ENCODE assay signal across 24 mouse cellular contexts in genomic region chr16:22847686-22848085, GRCm38 (mm10). TPM values are rescaled to one million over a fixed set of nuclear protein-coding genes. Genes with fewer than 3 reads are reported as not detected.
"Had no signal": no experiment of that assay in that cellular context is flagged by ENCODE, and none has a peak within 500 bp of the region (broad histone marks: within the 10 kb centered on the region; RNA-seq: fewer than 3 reads in every experiment).

No protein-coding gene starts in this region.

- H3K36me3 ChIP-seq: neural tube, embryonic 13.5 days; neural tube, embryonic 15.5 days; stomach, embryonic 15.5 days had no signal

- H3K27me3 ChIP-seq: neural tube, embryonic 13.5 days; neural tube, embryonic 15.5 days; stomach, embryonic 15.5 days had no signal

- H3K4me2 ChIP-seq: neural tube, embryonic 13.5 days; neural tube, embryonic 15.5 days; stomach, embryonic 15.5 days had no signal

- H3K27ac ChIP-seq: neural tube, embryonic 13.5 days; neural tube, embryonic 15.5 days; stomach, embryonic 15.5 days; stomach, postnatal 0 days had no signal

- H3K9me3 ChIP-seq: neural tube, embryonic 13.5 days; neural tube, embryonic 15.5 days; stomach, embryonic 15.5 days had no signal

- DNase-seq: right cerebral cortex, adult 18-20 months; right cerebral cortex, postnatal 14 days; right cerebral cortex, postnatal 25 days; right cerebral cortex, postnatal 4 days; spleen, adult 18-20 months; thymus, adult 18-20 months; thymus, adult 2 months; thymus, postnatal 14 days; thymus, postnatal 25 days; thymus, postnatal 36 days; thymus, postnatal 4 days had no signal

- H3K9ac ChIP-seq: neural tube, embryonic 13.5 days; neural tube, embryonic 15.5 days; stomach, embryonic 15.5 days had no signal

- H3K4me3 ChIP-seq: neural tube, embryonic 13.5 days; neural tube, embryonic 15.5 days; stomach, embryonic 15.5 days had no signal

RNA-seq across cellular contexts. Expression of gene Crygs, which starts 36.3 kb away (rescaled TPM):
- total RNA-seq: neutrophil, adult 5-6 weeks had no signal
- polyA plus RNA-seq: neural tube, embryonic 13.5 days; neural tube, embryonic 14.5 days; neural tube, embryonic 15.5 days; small intestine, adult 2 months; spleen, adult 2 months; stomach, embryonic 14.5 days; stomach, embryonic 15.5 days; stomach, embryonic 16.5 days; testis, adult 2 months; thymus, adult 2 months; urinary bladder, adult 2 months had no signal

RNA-seq across cellular contexts. Expression of gene Ahsg, which starts 43.4 kb away (rescaled TPM):
- total RNA-seq: neutrophil, adult 5-6 weeks had no signal
- polyA plus RNA-seq: small intestine, adult 2 months; thymus, postnatal 0 days had no signal
